Mouse (Mus musculus): ENCODE results near the gene Osgin1.

Osgin1 gene

GRCm38 (mm10) chr8:119433582-119434174 lies at the start of gene Osgin1:
Osgin1 (plus strand) TSS chr8:119434124.
- no peak for DNase-seq

DNA sequence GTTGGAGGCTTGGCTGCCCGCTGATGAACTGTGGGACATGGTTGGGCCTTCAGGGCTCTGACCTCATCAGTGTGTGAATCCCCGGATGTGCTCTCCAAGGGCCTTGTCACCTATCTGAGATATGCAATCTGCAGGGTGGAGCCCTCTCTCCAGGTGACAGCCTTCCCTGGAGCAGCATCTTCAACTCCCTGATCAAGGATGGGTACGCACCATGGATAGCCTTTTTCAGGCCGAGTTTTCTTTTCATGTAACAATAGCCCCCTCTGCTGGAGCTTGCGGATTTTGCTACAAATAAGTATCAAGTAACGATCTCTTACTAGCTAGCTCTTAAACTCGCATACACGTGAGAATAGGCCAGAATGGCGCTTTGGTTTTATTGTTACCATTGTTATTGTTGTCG lies 49.4 kb upstream of the Osgin1 start:
- peak in 1 of 2 experiments; percentile 77 for DNase-seq

DNA sequence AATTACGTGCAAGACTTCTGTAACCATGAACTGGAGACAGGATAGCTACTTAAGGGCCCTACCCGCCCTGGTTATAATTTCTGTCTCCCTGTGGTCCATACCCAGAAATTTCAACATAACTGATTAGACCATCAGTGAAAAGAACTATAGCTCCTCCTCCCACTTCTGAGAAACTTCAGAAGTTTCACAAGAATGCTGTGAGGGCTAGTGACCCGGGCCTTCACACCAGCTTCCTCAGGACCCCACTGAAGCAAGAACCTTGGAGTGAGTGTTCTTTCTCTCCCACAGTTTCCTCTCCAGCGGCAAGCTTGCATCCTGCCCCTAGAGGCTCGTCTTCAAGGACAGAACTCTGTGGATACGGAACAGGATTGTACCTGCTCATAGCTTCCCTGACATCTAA lies 48.1 kb upstream of the Osgin1 start:
- no peak for DNase-seq

DNA sequence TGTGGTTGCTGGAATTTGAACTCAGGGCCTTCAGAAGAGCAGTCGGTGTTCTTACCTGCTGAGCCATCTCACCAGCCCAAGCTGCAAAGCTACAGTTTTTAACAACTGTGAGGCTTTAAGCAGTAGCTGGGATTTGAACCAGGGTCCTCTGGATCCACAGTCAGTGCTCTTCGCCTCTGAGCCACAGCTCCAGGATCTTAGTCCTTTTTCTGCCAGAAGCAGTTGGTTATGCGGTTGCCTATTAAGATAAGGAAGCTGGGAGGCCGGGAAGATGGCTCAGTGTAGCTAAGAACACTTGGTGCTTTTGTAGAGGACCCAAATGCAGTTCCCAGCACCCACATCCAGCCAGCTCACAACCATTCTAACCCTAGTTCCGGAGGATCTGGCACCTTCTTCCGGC lies 46.9 kb upstream of the Osgin1 start:
- DNase-seq, result no peak

DNA sequence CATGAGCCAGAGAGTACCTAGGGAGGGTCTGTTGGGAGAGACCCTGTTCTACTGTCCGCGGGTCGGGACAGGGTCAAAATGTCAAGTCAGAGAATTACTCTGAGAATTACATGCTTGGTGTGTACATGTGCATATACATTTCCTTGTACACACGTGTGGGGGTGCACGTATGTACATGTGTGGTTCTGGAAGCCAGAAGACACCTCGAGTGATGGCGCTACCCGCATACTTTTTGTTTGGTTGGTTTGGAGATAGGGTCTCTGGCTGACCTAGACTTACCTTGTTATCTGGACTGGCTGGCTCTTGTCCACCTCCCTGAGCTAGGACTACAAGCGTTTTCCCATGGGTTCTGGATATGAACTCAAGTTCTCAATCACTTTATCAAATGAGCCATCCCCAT lies 39.8 kb upstream of the Osgin1 start:
- DNase-seq, result no peak

- peak; percentile 96 to 97 for DNase-seq
These were observed 39.3 kb upstream of the Osgin1 start, which contains the start of gene Mlycd for GRCm38 (mm10) chr8:119394524-119395026. Mlycd (plus strand) TSS chr8:119394878.

DNA sequence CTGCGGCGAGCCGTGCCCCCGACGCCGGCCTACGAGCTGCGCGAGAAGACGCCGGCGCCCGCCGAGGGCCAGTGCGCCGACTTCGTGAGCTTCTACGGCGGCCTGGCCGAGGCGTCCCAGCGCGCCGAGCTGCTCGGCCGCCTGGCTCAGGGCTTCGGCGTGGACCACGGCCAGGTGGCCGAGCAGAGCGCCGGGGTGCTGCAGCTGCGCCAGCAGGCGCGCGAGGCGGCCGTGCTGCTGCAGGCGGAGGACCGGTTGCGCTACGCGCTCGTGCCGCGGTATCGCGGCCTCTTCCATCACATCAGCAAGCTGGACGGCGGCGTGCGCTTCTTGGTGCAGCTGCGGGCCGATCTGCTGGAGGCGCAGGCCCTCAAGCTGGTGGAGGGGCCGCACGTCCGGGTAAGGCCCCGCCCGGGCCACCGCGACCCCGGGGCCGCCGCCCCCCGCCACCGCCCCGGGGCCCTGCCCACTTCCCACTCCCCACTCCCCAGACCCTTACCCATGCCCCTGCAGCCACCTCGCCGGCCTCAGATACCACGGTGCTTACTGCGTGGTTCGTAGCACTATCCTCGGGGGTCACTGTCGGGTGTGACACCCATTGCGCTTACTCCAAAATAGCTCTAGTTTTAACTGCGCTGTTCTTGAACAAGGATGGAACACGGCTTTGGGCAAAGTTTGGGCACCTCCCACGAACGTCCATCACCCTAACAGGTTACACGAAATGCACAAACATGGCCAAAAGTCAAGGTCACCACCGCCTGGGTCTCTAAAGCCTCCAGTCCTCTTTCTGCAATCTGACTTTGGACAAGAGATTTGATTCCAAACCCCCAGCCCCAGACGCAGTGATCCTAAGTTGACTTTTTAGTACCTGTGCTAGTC lies 38.6 kb upstream of the Osgin1 start:
- DNase-seq, result no peak

GRCm38 (mm10) chr8:119398558-119398957 lies 35.4 kb upstream of the Osgin1 start:
- no peak for DNase-seq

GRCm38 (mm10) chr8:119399255-119399654 lies 34.7 kb upstream of the Osgin1 start:
- DNase-seq, result no peak

DNA sequence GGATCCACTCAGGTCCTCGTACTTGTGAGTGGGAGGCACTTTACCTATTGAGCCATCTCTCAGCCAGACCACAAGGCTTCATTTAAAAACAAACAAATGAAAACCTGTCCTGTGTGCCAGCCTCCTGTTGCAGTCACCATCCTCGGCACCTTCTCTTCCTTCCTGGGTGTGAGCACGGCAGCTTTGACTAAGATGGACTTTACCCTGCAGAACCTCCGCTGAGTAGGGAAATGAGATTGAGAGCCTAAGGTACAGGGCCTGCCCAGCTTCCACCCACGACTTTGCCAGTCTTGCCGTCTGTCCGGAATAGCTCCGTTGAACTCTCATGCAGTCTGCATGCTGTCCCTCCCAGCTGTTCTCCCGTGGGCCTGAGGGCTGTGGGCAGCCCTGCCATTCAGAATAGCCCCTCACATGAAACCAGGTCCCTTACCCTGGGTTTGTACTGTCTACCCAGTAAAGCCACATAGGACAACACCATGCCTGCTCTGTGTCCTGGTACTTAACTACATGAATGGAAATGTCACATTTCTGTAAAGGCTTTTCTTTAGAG lies 33.7 kb upstream of the Osgin1 start:
- no peak for DNase-seq

GRCm38 (mm10) chr8:119400904-119401303 lies 33.0 kb upstream of the Osgin1 start:
- DNase-seq, result no peak

DNA sequence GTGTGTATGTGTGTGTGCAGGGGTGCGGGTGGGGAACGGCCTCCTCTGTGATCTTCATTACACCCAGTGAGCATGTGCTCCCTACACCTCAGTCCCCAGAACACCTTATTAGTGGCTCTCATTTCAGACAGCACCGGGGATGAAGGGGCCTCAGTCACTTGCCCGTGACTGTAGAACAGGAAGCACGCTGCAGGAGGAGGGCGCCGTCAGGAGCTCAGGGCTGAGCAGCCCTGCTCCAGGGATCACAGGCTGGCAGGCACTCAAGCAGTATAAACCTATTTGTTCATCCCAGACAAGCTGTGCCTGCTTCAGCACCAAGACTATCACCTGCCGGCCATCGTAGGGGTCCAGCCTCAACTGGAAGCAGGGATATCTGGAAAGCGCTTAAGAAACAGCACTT lies 30.0 kb upstream of the Osgin1 start:
- DNase-seq, result no peak

DNA sequence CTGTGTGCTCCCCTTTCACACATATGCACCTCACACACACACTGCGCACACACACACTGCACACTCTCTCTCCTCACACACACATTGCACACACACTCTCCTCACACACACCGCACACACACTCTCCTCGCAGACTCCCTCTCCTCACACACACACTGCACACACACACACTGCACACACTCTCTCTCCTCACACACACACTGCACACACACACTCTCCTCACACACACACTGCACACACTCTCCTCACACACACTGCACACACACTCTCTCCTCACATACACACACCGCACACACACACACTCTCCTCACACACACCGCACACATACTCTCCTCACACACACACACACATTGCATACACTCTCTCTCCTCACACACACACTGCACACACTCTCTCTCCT lies 29.3 kb upstream of the Osgin1 start:
- no peak for DNase-seq

- peak in 1 of 2 experiments; percentile 5 for DNase-seq
These were observed 25.6 kb upstream of the Osgin1 start for GRCm38 (mm10) chr8:119408311-119408710.

GRCm38 (mm10) chr8:119412037-119412734 lies 21.7 kb upstream of the Osgin1 start:
- no peak for DNase-seq

DNA sequence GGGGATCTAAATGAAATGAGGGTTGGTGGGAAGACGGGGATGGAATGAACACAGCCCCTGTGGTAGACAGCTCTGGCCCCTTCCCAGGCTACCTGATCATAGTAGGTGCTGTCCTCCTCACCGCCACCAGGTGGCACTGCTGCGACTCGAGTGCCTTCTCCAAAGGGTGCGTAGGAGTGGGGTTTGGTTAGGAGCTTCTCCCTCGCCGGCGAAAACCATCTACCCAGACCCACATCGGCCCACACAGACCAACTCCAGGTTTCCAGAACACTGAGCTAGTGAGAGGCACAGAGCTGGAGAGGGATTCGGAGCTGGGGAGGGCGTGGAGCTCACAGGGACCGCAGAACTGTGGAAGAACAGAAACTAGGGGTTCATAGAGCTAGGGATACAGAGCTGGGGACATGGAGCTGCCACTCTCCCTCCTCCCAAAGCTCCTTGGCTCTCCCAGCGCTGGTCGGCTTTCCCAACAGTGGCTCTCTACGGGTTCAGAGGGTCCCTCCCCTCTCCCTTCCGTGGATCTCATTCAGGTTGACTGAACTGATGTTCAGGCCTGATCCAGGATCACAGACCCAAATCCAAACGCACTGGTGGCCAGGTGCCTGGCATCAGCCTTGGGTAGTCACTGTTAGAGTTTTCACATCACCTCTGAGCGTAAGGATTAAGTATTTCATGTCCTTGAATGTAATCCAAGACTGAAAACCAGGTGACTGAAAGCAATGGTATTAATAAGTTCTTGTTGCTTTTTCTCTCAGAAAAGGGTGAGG lies 21.0 kb upstream of the Osgin1 start:
- DNase-seq, result peak; percentile 67 to 81

DNA sequence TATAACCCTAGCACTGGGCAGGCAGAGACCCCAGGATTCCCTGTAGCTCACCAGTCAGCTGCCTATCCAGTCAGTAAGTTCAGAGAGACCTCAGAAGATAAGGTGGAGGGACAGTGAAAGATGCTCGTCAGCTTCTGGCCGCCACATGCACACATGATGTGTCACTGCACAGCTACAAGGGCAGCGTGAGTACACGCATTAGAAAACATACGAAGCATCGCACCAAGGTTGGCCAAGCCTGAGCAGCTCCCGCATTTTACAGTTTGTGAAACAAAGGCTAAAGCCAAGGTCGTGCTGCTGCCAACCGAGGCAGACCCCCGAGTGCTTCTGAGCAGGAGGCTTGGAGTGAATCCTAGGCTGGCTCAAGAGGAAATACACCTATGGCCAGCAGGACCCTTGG lies 20.3 kb upstream of the Osgin1 start:
- no peak for DNase-seq

DNA sequence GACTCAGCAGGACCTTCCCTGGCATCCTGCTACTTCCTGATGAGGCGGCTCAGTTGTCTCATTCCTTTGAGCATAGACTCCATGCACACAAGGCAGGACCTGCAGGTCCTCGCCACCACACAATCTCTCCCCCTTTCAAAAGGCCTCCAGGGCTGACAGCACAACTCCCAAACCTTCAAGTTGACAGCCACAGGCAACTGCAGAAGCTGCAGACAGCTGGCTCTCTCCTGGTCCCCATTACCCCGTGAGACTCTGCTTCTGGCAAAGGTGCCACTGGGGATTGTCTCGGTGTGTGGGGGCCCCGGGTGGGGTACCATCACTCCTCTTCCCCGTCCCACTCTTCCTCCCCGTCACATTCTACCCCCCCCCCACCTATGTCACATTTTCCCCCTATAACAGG lies 13.6 kb upstream of the Osgin1 start:
- no peak for DNase-seq

DNA sequence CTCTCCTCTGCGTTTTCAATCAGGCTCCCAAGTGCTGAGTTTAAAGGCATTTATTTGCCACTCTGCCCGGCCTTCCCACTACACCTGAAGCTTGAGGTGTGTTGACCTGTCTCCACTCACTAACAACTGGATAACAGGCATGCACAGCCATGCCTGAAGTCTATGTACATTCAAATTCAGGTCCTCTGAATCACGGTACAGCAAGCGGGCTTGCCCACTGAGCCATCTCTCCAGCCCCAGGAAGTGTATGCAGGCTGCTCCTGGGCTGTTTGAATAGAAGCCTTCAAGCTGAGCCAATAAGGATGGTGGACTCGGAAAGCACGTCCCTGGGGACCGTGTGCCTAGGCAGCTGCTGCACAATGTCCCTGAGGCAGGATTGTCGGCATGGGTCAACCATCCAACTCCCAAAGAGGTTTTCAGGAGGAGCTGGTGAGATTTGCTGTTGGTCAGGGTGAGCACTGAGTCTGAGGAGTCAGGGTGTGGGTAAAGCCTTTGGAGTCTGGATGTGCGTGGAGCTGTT lies 12.3 kb upstream of the Osgin1 start:
- no peak for DNase-seq

- no peak for DNase-seq
These were observed 11.7 kb upstream of the Osgin1 start for GRCm38 (mm10) chr8:119422123-119422711.

- DNase-seq, result peak; percentile 77 to 78
These were observed 10.2 kb upstream of the Osgin1 start for GRCm38 (mm10) chr8:119423631-119424141.

Data from lung, postnatal 4 days (tissue).